Mouse (Mus musculus) neural tube, embryonic 11.5 days (tissue): ENCODE measurements at regions not wholly inside any gene's neighbourhood (a gene's known extent, or its start where the extent isn't known, plus 50 kb on each side); places are given as distances from the start of the nearest gene placed in this dataset.

Experiments used
- ATAC-seq: fragments of 200-750 bp; cut with Nextera tagmentation; 2 replicates; pipeline ENCODE4 v1.8.0; 2017; ENCODE audit warnings: moderate number of reproducible peaks, mild to moderate bottlenecking, moderate TSS enrichment, moderate library complexity; ENCODE audit not compliant: insufficient read depth, low FRiP score, low TSS enrichment
- DNase-seq: peaks from one replicate; pipeline ENCODE4 v3.0.0-alpha.2; 2015; ENCODE audit warnings: low spot score
- H3K27ac ChIP-seq: fragments of 300-500 bp; sonication (generic); 2 replicates; pipeline ENCODE4 v1.5.1; 2014; ENCODE audit warnings: low read depth, mild to moderate bottlenecking, low read length
- H3K27me3 ChIP-seq: fragments of 300-500 bp; sonication (generic); 2 replicates; pipeline ENCODE4 v1.6.1; 2014; ENCODE audit warnings: mild to moderate bottlenecking, low read length, mixed read lengths; ENCODE audit not compliant: control insufficient read depth, insufficient read depth
- H3K36me3 ChIP-seq: fragments of 300-500 bp; sonication (generic); 2 replicates; pipeline ENCODE4 v1.6.1; 2014; ENCODE audit warnings: mild to moderate bottlenecking, low read length, moderate library complexity, mixed read lengths; ENCODE audit not compliant: control insufficient read depth, insufficient read depth
- H3K4me1 ChIP-seq: fragments of 300-500 bp; sonication (generic); 2 replicates; pipeline ENCODE4 v1.6.1; 2014; ENCODE audit warnings: low read length, mixed read lengths; ENCODE audit not compliant: control insufficient read depth, insufficient read depth
- H3K4me2 ChIP-seq: fragments of 300-500 bp; sonication (generic); 2 replicates; pipeline ENCODE4 v1.6.1; 2014; ENCODE audit warnings: low read depth, mild to moderate bottlenecking, moderate library complexity
- H3K4me3 ChIP-seq: fragments of 300-500 bp; sonication (generic); 2 replicates; pipeline ENCODE4 v1.5.1; 2014; ENCODE audit warnings: low read depth, low read length
- H3K9ac ChIP-seq: fragments of 300-500 bp; sonication (generic); 2 replicates; pipeline ENCODE4 v1.6.1; 2014; ENCODE audit warnings: mild to moderate bottlenecking, low read length
- H3K9me3 ChIP-seq: fragments of 300-500 bp; sonication (generic); 2 replicates; pipeline ENCODE4 v1.6.1; 2016; ENCODE audit warnings: low read length; ENCODE audit not compliant: control insufficient read depth
- WGBS: fragments of 180-500 bp; shearing (Covaris S2); extraction: QIAGEN DNeasy Blood & Tissue Kit; methylation state at CpG from one replicate; pipeline ENCODE4 v1.1.7; 2014; 5-methylcytosine and 5-hydroxymethylcytosine counted together

DNA sequence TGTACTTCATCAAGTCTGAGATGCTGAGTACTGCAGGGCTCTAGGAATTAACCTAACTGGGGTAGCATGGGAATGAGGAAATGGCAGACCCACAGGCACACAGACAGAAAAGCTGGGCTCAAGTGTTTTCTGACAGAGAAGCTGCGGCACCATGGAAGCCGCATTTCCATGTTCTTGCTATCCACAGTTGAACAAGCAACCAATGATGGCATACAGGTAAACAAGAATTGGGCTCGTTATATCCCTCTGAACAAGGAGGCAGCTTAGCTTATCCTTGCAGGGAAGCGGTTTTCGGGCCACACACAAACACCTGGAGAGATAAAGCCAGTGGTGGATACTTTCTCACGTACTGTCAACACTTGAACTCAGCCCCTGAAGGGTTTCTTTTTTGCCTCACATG, 246.4 kb upstream of the Hs6st1 start:
- Histone ChIP-seq H3K27ac (no peak overlapping the region), H3K9me3 (no peaks in the 10 kb centered on the region), H3K27me3 (no peaks in the 10 kb centered on the region), H3K36me3 (no peaks in the 10 kb centered on the region), H3K4me3 (no peak overlapping the region), H3K9ac (no peak overlapping the region), H3K4me1 (peaks cover 3% of the 10 kb centered on the region), H3K4me2 (no peak overlapping the region)
- DNase-seq, result no peak
- no peak for ATAC-seq
- 96% methylated on average over 6 of the region's 6 CpGs for WGBS

GRCm38 (mm10) chr1:35822376-35823202, 245.6 kb upstream of the Hs6st1 start:
- no peak; the same call in 1 of the 2 replicates for ATAC-seq
- Histone ChIP-seq H3K4me1 (peaks cover 3% of the 10 kb centered on the region), H3K27ac (no peak overlapping the region), H3K4me3 (no peak overlapping the region), H3K9me3 (no peaks in the 10 kb centered on the region), H3K9ac (no peak overlapping the region), H3K36me3 (no peaks in the 10 kb centered on the region), H3K4me2 (no peak overlapping the region), H3K27me3 (no peaks in the 10 kb centered on the region)
- WGBS, result 40% methylated on average over 19 of the region's 19 CpGs
- no peak for DNase-seq

DNA sequence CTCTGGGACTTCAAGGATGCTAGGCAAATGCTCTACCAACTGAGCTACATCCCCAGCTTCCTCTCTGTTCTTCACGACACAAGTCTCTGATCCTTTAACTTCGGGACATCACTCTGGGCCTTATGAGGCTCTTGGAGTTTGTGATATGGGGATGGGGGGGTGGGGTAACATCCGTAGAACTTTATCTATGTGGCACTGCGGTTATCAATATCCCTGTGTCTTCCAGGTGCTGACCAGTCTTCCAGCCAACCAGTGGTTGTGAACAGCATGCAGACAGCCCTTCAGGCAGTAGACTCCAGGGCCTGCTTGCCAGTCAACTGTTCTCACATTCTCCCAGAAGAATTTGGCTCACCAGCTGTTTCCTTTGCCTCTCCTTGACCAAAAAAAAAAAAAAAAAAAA, 244.7 kb upstream of the Hs6st1 start:
- Histone ChIP-seq H3K36me3 (no peaks in the 10 kb centered on the region), H3K27me3 (no peaks in the 10 kb centered on the region), H3K4me2 (no peak overlapping the region), H3K9me3 (no peaks in the 10 kb centered on the region), H3K27ac (no peak overlapping the region), H3K4me1 (peaks cover 3% of the 10 kb centered on the region), H3K9ac (no peak overlapping the region), H3K4me3 (no peak overlapping the region)
- no peak for DNase-seq
- 90% methylated on average over 4 of the region's 4 CpGs for WGBS
- no peak for ATAC-seq

DNA sequence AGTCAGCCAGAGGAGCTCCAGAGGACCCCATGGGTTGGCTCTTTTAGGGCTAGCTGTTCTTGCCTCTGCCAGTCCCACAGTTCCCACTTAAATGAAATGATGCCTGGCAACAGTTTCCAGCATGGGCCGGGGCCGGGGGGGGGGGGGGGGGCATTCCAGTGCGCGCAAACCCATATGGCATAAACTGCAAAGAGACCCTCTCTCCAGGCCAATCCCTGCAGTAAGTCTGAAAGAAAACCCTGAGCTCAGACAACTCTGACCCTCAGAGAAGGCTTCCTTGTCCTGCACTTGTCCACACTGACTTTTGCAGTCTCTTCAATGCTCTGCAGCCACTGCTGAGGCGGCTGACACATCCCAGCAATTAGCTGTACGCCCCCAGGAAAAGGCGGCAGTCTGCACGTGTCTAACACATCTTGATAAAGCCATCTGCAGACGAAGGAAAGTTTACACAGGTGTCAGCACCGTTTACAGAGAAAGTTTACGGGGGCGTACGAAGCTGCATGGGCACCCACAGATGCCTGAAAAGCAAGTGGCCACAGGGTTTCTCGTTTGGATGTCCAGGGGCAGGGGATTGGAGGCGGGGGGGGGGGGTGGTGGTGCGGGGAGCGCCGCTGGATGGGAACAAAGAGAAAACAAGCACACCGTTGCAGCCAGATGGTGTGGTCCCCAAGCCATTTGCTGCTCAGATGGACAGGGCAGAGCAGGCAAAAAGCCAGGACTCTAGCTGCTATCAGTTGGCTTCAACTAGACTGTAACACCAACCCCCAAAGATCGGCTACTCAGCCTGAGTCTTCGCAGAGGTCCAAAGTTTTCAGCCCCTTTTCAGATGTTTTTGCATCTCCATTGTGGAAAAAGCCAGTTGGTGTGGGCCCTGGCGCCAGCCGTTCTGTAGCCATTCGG, 244.0 kb upstream of the Hs6st1 start:
- no peaks in the 10 kb centered on the region for H3K36me3 ChIP-seq
- no peak overlapping the region for H3K4me2 ChIP-seq
- no peak overlapping the region for H3K9ac ChIP-seq
- DNase-seq (no peak), ATAC-seq (no peak)
- H3K4me1 ChIP-seq, result peaks cover 3% of the 10 kb centered on the region
- H3K27me3 ChIP-seq, result no peaks in the 10 kb centered on the region
- WGBS, result 55% methylated on average over 24 of the region's 24 CpGs
- no peak overlapping the region for H3K27ac ChIP-seq
- H3K4me3 ChIP-seq, result no peak overlapping the region
- no peaks in the 10 kb centered on the region for H3K9me3 ChIP-seq

DNA sequence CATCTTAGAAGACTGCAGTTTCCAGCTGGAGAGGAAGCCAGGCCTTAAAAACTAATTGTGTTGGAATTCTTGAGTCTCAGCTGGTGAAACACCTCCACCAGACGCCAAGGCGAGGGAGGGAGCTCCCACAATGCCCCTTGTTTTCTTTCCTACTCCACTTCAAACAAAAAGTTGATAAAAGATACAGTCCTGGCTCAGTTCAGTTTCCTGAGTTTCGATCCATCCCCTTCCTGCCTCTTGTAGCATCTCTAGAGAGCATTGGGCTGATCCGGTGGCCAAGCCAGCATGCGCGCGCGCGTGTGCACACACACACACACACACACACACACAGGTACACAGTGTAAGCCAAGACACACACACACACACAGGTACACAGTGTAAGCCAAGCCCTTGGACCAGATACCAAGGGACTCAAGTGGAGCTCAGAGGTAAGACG, 242.7 kb upstream of the Hs6st1 start:
- DNase-seq (no peak), ATAC-seq (no peak)
- Histone ChIP-seq H3K9ac (no peak overlapping the region), H3K9me3 (no peaks in the 10 kb centered on the region), H3K27ac (no peak overlapping the region), H3K36me3 (no peaks in the 10 kb centered on the region), H3K4me2 (no peak overlapping the region), H3K4me1 (peaks cover 3% of the 10 kb centered on the region), H3K27me3 (no peaks in the 10 kb centered on the region), H3K4me3 (no peak overlapping the region)
- 71% methylated on average over 10 of the region's 10 CpGs for WGBS

GRCm38 (mm10) chr1:35826575-35827114, 241.6 kb upstream of the Hs6st1 start:
- 92% methylated on average over 7 of the region's 7 CpGs for WGBS
- Histone ChIP-seq H3K27me3 (no peaks in the 10 kb centered on the region), H3K9me3 (no peaks in the 10 kb centered on the region), H3K4me1 (peaks cover 3% of the 10 kb centered on the region), H3K4me3 (no peak overlapping the region), H3K36me3 (no peaks in the 10 kb centered on the region), H3K9ac (no peak overlapping the region), H3K27ac (no peak overlapping the region), H3K4me2 (no peak overlapping the region)
- DNase-seq (no peak), ATAC-seq (no peak)

DNA sequence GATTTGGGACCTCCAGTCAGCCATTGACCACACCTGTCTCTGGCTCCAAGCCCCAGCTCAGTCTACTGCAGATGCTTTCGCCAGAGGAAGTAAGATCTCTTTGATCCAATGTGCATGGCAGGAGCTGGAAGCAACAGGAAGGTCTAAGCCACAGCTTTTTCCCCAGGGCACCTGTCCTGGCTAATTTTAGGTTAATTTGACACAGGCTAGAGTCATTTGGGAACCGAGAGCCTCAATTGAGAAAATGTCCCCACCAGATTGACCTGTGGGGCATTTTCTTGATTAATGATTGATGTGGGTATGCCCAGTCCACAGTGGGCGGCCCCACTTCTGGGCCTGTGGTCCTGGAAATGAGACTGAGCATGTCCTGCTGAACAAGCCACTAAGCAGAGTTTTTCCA, 240.7 kb upstream of the Hs6st1 start:
- H3K9me3 ChIP-seq, result no peaks in the 10 kb centered on the region
- H3K9ac ChIP-seq, result no peak overlapping the region
- DNase-seq (no peak), ATAC-seq (no peak)
- H3K27me3 ChIP-seq, result no peaks in the 10 kb centered on the region
- no peaks in the 10 kb centered on the region for H3K36me3 ChIP-seq
- 67% methylated on average over 3 of the region's 3 CpGs for WGBS
- peaks cover 3% of the 10 kb centered on the region for H3K4me1 ChIP-seq
- no peak overlapping the region for H3K4me3 ChIP-seq
- no peak overlapping the region for H3K4me2 ChIP-seq
- H3K27ac ChIP-seq, result no peak overlapping the region

- DNase-seq (no peak), ATAC-seq (no peak)
- no peak overlapping the region for H3K4me3 ChIP-seq
- no peaks in the 10 kb centered on the region for H3K4me1 ChIP-seq
- WGBS, result 81% methylated on average over 7 of the region's 7 CpGs
- H3K9me3 ChIP-seq, result no peaks in the 10 kb centered on the region
- H3K4me2 ChIP-seq, result no peak overlapping the region
- H3K27me3 ChIP-seq, result no peaks in the 10 kb centered on the region
- no peak overlapping the region for H3K27ac ChIP-seq
- no peak overlapping the region for H3K9ac ChIP-seq
- H3K36me3 ChIP-seq, result no peaks in the 10 kb centered on the region
These were observed 234.0 kb upstream of the Hs6st1 start for GRCm38 (mm10) chr1:35834180-35834579.
